Mouse (Mus musculus) embryonic facial prominence, embryonic 14.5 days (tissue): Measurements from ENCODE around the gene Dzip3. TPM values are rescaled to one million over a fixed set of nuclear protein-coding genes. Genes with fewer than 3 reads are reported as not detected.

ENCODE experiments used
- ATAC-seq: fragments of 200-750 bp; cut with Nextera tagmentation; 2 replicates; pipeline ENCODE4 v1.8.0; 2017; ENCODE audit warnings: low read depth, moderate number of reproducible peaks, moderate TSS enrichment
- DNase-seq: peaks from one replicate; pipeline ENCODE4 v3.0.0-alpha.2; 2015; ENCODE audit warnings: low spot score
- H3K27ac ChIP-seq: fragments of 300-500 bp; sonication (generic); replicated peaks from 2 replicates; pipeline ENCODE4 v1.5.1; 2014; ENCODE audit warnings: low read depth, mild to moderate bottlenecking, low read length, moderate library complexity
- H3K27me3 ChIP-seq: fragments of 300-500 bp; sonication (generic); replicated peaks from 2 replicates; pipeline ENCODE4 v1.6.1; 2014; ENCODE audit warnings: low read length; ENCODE audit not compliant: control insufficient read depth, insufficient read depth
- H3K36me3 ChIP-seq: fragments of 300-500 bp; sonication (generic); 2 replicates; pipeline ENCODE4 v1.6.1; 2014; ENCODE audit warnings: low read length, mixed read lengths; ENCODE audit not compliant: control insufficient read depth, insufficient read depth
- H3K4me1 ChIP-seq: fragments of 300-500 bp; sonication (generic); 2 replicates; pipeline ENCODE4 v1.6.1; 2014; ENCODE audit warnings: antibody characterized with exemption, low read length; ENCODE audit not compliant: control insufficient read depth, insufficient read depth
- H3K4me2 ChIP-seq: fragments of 300-500 bp; sonication (generic); 2 replicates; pipeline ENCODE4 v1.6.1; 2014; ENCODE audit warnings: low read depth, mild to moderate bottlenecking, low read length, moderate library complexity, mixed read lengths
- H3K4me3 ChIP-seq: fragments of 300-500 bp; sonication (generic); 2 replicates; pipeline ENCODE4 v1.5.1; 2014; ENCODE audit warnings: low read depth, mild to moderate bottlenecking, low read length
- H3K9ac ChIP-seq: fragments of 300-500 bp; sonication (generic); 2 replicates; pipeline ENCODE4 v1.6.1; 2014; ENCODE audit warnings: low read depth, mild to moderate bottlenecking, low read length, moderate library complexity, mixed read lengths
- H3K9me3 ChIP-seq: fragments of 300-500 bp; sonication (generic); 2 replicates; pipeline ENCODE4 v1.6.1; 2016; ENCODE audit warnings: low read length; ENCODE audit not compliant: control insufficient read depth
- WGBS: fragments of 180-500 bp; shearing (Covaris S2); extraction: QIAGEN DNeasy Blood & Tissue Kit; methylation state at CpG from one replicate; pipeline ENCODE4 v1.1.7; 2014; 5-methylcytosine and 5-hydroxymethylcytosine counted together
- polyA plus RNA-seq: library from polyadenylated mRNA; unstranded; fragments of >200 nt; fragmentation: Nextera tagmentation; extraction: Ambion mirVana; gene quantifications from 2 replicates; pipeline ENCODE4 v1.2.1, GENCODE M21; 2014

Gene Dzip3
- polyA plus RNA-seq, 1 experiment from 2014 or later = 33.3 TPM

DNA sequence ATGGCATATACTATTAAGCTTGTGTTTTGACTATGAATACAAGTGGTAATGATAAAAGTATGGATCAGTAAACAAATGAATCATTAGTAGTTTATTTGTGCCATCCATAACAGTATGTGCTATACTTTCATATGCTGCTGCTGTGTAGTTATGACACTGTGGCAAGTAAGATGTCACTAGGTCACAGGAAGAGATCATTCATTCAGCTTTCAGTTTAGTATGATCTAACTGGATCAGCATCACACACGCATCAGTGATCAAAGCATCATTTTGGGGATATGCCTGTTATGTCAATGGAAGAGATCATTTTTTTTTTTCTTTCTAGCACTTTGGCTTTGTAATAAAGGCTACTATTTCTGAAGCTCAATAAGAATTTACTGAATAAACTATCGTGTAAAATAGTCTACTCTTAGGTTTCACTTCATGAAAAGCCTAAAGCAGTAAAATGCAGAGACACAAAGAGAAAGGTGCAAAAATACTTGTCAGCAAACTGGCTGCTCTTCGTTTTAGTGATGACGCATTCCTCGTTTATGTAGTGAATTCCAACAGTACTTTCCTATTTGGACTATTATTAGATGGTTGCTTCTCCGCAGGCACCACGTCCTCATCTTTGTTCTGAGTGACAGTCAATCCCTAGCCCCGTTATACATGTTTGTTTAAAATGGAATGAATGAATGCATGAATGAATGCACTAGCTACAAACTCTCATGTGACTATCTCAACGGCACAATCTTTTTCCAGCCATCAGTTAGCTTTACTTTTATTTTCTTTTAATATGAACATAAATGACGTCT lies 1.3 kb downstream of the Dzip3 start:
- Histone ChIP-seq H3K27me3 (no peaks in the 10 kb centered on the region), H3K4me1 (peaks cover 8% of the 10 kb centered on the region), H3K4me2 (peak overlapping the region; percentile 72), H3K36me3 (no peaks in the 10 kb centered on the region; the same call in 1 of the 2 replicates), H3K27ac (peak overlapping the region; percentile 95; the same call in 1 of the 2 replicates), H3K9me3 (no peaks in the 10 kb centered on the region), H3K4me3 (peak overlapping the region; percentile 95), H3K9ac (peak overlapping the region; percentile 99)
- peak; percentile 12 for DNase-seq
- WGBS = 36% methylated on average over 10 of the region's 10 CpGs
- ATAC-seq = no peak

GRCm38 (mm10) chr16:48989700-48990099 lies 4.3 kb downstream of the Dzip3 start:
- Histone ChIP-seq H3K27ac (no peak overlapping the region), H3K9ac (no peak overlapping the region), H3K27me3 (no peaks in the 10 kb centered on the region), H3K4me2 (no peak overlapping the region), H3K9me3 (no peaks in the 10 kb centered on the region), H3K4me3 (no peak overlapping the region), H3K36me3 (no peaks in the 10 kb centered on the region; the same call in 1 of the 2 replicates), H3K4me1 (peaks cover 4% of the 10 kb centered on the region; the same call in 1 of the 2 replicates)
- DNase-seq (peak; percentile 8), ATAC-seq (no peak)

GRCm38 (mm10) chr16:48985034-48985627 lies 8.8 kb downstream of the Dzip3 start:
- DNase-seq (no peak), ATAC-seq (no peak)
- no peaks in the 10 kb centered on the region for H3K27me3 ChIP-seq
- H3K4me3 ChIP-seq = no peak overlapping the region
- no peak overlapping the region for H3K9ac ChIP-seq
- H3K36me3 ChIP-seq = peaks cover 12% of the 10 kb centered on the region
- 68% methylated on average over 5 of the region's 5 CpGs for WGBS
- H3K4me1 ChIP-seq = no peaks in the 10 kb centered on the region
- H3K9me3 ChIP-seq = no peaks in the 10 kb centered on the region
- no peak overlapping the region for H3K27ac ChIP-seq
- H3K4me2 ChIP-seq = no peak overlapping the region

GRCm38 (mm10) chr16:48979965-48980364 lies 14.0 kb downstream of the Dzip3 start:
- Histone ChIP-seq H3K27me3 (no peaks in the 10 kb centered on the region), H3K36me3 (peaks cover 38% of the 10 kb centered on the region), H3K4me3 (no peak overlapping the region), H3K27ac (no peak overlapping the region), H3K9me3 (no peaks in the 10 kb centered on the region), H3K4me2 (no peak overlapping the region), H3K4me1 (no peaks in the 10 kb centered on the region), H3K9ac (no peak overlapping the region)
- ATAC-seq = no peak
- no peak for DNase-seq

DNA sequence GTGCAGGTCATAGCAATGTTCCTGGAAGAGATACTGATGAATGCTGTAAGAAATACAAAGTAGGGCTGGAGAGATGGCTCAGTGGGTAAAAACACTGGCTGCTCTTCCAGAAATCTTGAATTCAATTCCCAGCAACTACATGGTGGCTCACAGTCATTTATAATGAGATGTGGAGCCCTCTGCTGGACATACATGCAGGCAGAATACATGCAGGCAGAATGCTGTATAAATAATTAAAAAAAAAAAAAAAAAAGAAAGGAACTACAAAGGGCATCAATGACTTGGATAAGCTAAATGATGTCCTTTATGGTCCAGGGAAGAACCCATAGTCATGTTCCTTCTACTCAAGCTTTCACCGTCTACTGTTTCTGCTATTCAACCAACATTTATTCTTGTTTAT lies 20.4 kb downstream of the Dzip3 start:
- H3K4me2 ChIP-seq = no peak overlapping the region
- no peak overlapping the region for H3K4me3 ChIP-seq
- no peaks in the 10 kb centered on the region for H3K27me3 ChIP-seq
- no peaks in the 10 kb centered on the region for H3K4me1 ChIP-seq
- ATAC-seq (no peak), DNase-seq (peak; percentile 16)
- 95% methylated on average over 1 of the region's 1 CpGs for WGBS
- peaks cover 33% of the 10 kb centered on the region for H3K36me3 ChIP-seq
- no peak overlapping the region for H3K9ac ChIP-seq
- no peak overlapping the region for H3K27ac ChIP-seq
- H3K9me3 ChIP-seq = no peaks in the 10 kb centered on the region

DNA sequence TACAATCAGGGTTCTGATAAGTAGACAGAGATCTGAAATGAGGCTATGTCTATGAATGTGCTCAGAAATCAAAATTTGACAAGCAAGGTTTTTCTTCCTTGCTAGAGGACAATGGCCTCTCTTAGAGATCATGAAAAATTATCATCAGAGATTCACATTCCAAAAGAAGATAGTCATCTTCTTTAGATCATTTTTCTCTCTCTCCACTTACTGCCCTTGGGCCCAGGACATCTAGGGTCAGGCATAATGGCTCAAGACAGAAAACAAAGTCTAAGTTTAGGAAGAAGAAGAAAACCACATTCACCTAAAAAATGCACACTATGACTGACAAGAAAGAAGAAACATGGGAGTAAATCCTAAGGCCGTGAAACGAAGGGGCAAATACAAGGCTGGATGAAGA lies 21.0 kb downstream of the Dzip3 start:
- Histone ChIP-seq H3K9ac (no peak overlapping the region), H3K4me2 (no peak overlapping the region), H3K27me3 (no peaks in the 10 kb centered on the region), H3K27ac (no peak overlapping the region), H3K4me1 (no peaks in the 10 kb centered on the region), H3K9me3 (no peaks in the 10 kb centered on the region), H3K36me3 (peaks cover 27% of the 10 kb centered on the region), H3K4me3 (no peak overlapping the region)
- no peak for DNase-seq
- WGBS = 90% methylated on average over 2 of the region's 2 CpGs
- no peak for ATAC-seq

- ATAC-seq = no peak
- no peaks in the 10 kb centered on the region for H3K9me3 ChIP-seq
- H3K27me3 ChIP-seq = no peaks in the 10 kb centered on the region
- H3K36me3 ChIP-seq = peaks cover 48% of the 10 kb centered on the region
- H3K4me1 ChIP-seq = no peaks in the 10 kb centered on the region
- H3K27ac ChIP-seq = no peak overlapping the region
- peak; percentile 38 for DNase-seq
- WGBS = 80% methylated on average over 1 of the region's 1 CpGs
- H3K4me2 ChIP-seq = no peak overlapping the region
- H3K4me3 ChIP-seq = no peak overlapping the region
- no peak overlapping the region for H3K9ac ChIP-seq
These were observed 52.2 kb downstream of the Dzip3 start for GRCm38 (mm10) chr16:48941805-48942204.

GRCm38 (mm10) chr16:48923724-48924123 lies 70.2 kb downstream of the Dzip3 start:
- H3K4me1 ChIP-seq = no peaks in the 10 kb centered on the region
- peaks cover 49% of the 10 kb centered on the region for H3K36me3 ChIP-seq
- H3K9me3 ChIP-seq = no peaks in the 10 kb centered on the region
- H3K4me2 ChIP-seq = no peak overlapping the region
- no peak overlapping the region for H3K27ac ChIP-seq
- no peak for DNase-seq
- WGBS = 92% methylated on average over 1 of the region's 1 CpGs
- no peak overlapping the region for H3K4me3 ChIP-seq
- no peaks in the 10 kb centered on the region for H3K27me3 ChIP-seq
- no peak for ATAC-seq
- no peak overlapping the region for H3K9ac ChIP-seq

- Histone ChIP-seq H3K4me3 (no peak overlapping the region), H3K9ac (no peak overlapping the region), H3K36me3 (no peaks in the 10 kb centered on the region), H3K27me3 (no peaks in the 10 kb centered on the region), H3K4me2 (no peak overlapping the region), H3K4me1 (no peaks in the 10 kb centered on the region), H3K9me3 (no peaks in the 10 kb centered on the region), H3K27ac (no peak overlapping the region)
- ATAC-seq (no peak), DNase-seq (no peak)
- 92% methylated on average over 3 of the region's 3 CpGs for WGBS
These were observed 80.8 kb downstream of the Dzip3 start for GRCm38 (mm10) chr16:48913206-48913605.
